Mouse (Mus musculus) heart, embryonic 16.5 days (tissue): ENCODE results near the gene Tbc1d17. TPM values are rescaled to one million over a fixed set of nuclear protein-coding genes. Genes with fewer than 3 reads are reported as not detected.

ENCODE experiments used
- ATAC-seq: fragments of 200-750 bp; cut with Nextera tagmentation; replicated peaks from 2 replicates; pipeline ENCODE4 v1.8.0; 2017; ENCODE audit warnings: moderate number of reproducible peaks; ENCODE audit not compliant: insufficient read depth, low FRiP score; ENCODE audit errors: extremely low read depth
- H3K27ac ChIP-seq: fragments of 300-500 bp; sonication (generic); 2 replicates; pipeline ENCODE4 v1.5.1; 2014; ENCODE audit warnings: mild to moderate bottlenecking, low read length, control low read depth, moderate library complexity
- H3K27me3 ChIP-seq: fragments of 300-500 bp; sonication (generic); 2 replicates; pipeline ENCODE4 v1.6.1; 2014; ENCODE audit warnings: low read length, mixed read lengths; ENCODE audit not compliant: control insufficient read depth, insufficient read depth
- H3K36me3 ChIP-seq: fragments of 300-500 bp; sonication (generic); 2 replicates; pipeline ENCODE4 v1.6.1; 2014; ENCODE audit not compliant: control insufficient read depth, insufficient read depth
- H3K4me1 ChIP-seq: fragments of 300-500 bp; sonication (generic); 2 replicates; pipeline ENCODE4 v1.6.1; 2014; ENCODE audit warnings: low read length, mixed read lengths; ENCODE audit not compliant: control insufficient read depth, insufficient read depth
- H3K4me2 ChIP-seq: fragments of 300-500 bp; sonication (generic); 2 replicates; pipeline ENCODE4 v1.6.1; 2014; ENCODE audit warnings: low read depth, mild to moderate bottlenecking, control low read depth, low read length
- H3K4me3 ChIP-seq: fragments of 300-500 bp; sonication (generic); 2 replicates; pipeline ENCODE4 v1.5.1; 2014; ENCODE audit warnings: mild to moderate bottlenecking, control low read depth, low read length
- H3K9ac ChIP-seq: fragments of 300-500 bp; sonication (generic); 2 replicates; pipeline ENCODE4 v1.6.1; 2014; ENCODE audit warnings: low read length, control low read depth
- H3K9me3 ChIP-seq: fragments of 300-500 bp; sonication (generic); replicated peaks from 2 replicates; pipeline ENCODE4 v1.6.1; 2016; ENCODE audit warnings: low read length; ENCODE audit not compliant: control insufficient read depth
- WGBS: fragments of 180-500 bp; shearing (Covaris S2); extraction: QIAGEN DNeasy Blood & Tissue Kit; methylation state at CpG from one replicate; pipeline ENCODE4 v1.1.7; 2014; 5-methylcytosine and 5-hydroxymethylcytosine counted together
- polyA plus RNA-seq: library from polyadenylated mRNA; unstranded; fragments of >200 nt; fragmentation: Nextera tagmentation; extraction: Ambion mirVana; gene quantifications from 2 replicates; pipeline ENCODE4 v1.2.1, GENCODE M21; 2015

The Tbc1d17 gene
- polyA plus RNA-seq, result 60.5 and 62.3 TPM in 2 replicates

DNA sequence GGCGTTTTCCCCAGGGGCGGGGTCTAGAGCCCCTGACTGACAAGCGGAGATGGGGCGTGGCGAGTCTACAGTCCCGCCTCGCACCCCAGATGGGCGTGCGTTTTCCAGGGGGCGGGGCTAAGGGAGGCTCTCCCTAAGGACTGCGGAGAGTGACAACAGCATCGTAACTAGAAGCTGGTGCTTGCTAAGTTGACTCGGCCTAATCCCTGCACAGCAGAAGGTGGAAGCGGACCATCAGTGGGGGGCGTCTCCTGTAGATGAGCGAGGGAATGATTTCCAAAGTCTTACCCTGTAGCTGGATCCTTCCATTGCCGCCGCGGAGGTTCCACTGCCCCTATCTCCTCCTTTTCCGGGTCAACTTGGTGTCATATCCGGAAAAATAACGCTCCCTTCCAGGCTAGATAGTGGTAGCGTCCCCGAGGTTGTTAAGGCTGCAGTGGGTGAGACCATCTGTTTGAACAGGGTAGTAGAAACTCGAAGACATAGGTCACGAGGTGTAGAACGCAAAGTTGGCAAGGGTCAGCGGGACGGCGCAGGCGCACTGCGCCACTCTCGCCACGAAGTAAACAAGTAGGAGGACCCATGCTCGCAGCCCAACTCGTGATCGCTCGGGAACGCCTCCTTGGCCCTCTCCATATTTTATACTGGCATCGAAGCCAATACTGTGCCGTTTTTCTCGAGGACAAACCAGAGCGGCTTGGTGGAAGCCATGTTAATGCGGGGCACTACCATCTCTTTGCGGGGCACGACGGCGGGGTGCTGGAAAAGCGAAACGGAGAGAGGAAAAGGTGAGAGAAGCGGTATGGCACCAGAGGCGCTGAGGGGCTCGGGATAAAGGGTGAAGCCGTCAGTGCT, at the start of gene Tbc1d17, which contains the start of gene Akt1s1:
Gene Tbc1d17, minus strand, starts transcription at position 519 of the 855 bp plus-strand sequence.
Gene Akt1s1, plus strand, starts transcription at position 431 of the 855 bp plus-strand sequence.
- Histone ChIP-seq H3K4me3 (peak within 1 kb of the TSS; percentile 85), H3K4me2 (peak within 1 kb of the TSS; percentile 85), H3K36me3 (peaks cover 28% of the 10 kb centered on the region), H3K9me3 (no peaks in the 10 kb centered on the region), H3K27me3 (no peaks in the 10 kb centered on the region), H3K27ac (peak within 1 kb of the TSS; percentile 99), H3K9ac (peak within 1 kb of the TSS; percentile 94), H3K4me1 (peaks cover 28% of the 10 kb centered on the region)
- peak; percentile 85 for ATAC-seq
- under 1% methylated on average over 54 of the region's 54 CpGs for WGBS

DNA sequence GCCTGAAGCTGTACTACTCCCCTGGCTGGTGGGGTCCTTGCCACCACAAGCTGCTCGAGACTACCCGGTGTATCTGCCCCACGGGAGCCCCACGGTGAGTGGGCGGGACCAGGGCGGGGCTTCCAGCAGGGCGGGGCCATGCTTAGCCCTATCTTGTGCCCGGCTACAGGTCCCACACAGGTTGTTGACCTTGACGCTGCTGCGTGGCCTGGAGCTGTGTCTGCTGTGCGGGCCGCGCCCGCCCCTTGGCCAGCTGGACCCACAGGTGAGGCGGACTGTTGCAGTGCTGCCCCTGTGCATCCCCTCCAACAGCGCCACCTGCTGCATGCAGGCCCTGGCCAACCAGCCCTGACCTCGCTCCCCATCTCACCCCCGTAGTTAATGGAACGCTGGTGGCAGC, 49.7 kb upstream of the Tbc1d17 start:
- ATAC-seq, result no peak
- Histone ChIP-seq H3K9ac (no peak overlapping the region), H3K4me3 (no peak overlapping the region), H3K9me3 (no peaks in the 10 kb centered on the region), H3K36me3 (peaks cover 7% of the 10 kb centered on the region), H3K4me2 (no peak overlapping the region), H3K27me3 (no peaks in the 10 kb centered on the region), H3K27ac (no peak overlapping the region), H3K4me1 (peaks cover 19% of the 10 kb centered on the region)
- 39% methylated on average over 19 of the region's 19 CpGs for WGBS

DNA sequence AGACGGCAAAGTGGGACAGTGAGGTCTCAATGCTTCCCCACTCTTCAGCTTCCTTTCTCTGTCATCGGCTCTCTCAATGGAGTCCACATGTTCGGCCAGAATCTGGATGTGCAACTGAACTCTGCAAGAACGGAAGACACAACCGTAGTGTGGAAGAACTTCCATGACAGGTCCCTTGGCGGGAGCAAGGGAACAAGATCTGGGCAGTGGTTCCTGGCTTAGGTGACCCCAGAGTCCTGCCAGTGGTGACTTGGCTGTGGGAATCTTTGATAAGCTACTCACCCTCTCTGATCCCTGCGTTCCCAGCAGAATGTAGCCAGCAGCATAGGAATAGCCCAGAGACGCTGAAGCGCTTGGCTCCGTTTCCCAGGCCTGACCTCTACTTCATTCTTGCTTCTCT, 47.6 kb upstream of the Tbc1d17 start:
- whole genome bisulfite sequencing, result 31% methylated on average over 10 of the region's 10 CpGs
- peak overlapping the region; percentile 75 for H3K4me3 ChIP-seq
- no peaks in the 10 kb centered on the region for H3K9me3 ChIP-seq
- peak overlapping the region; percentile 70 for H3K4me2 ChIP-seq
- H3K36me3 ChIP-seq, result no peaks in the 10 kb centered on the region; the same call in 1 of the 2 replicates
- peaks cover 25% of the 10 kb centered on the region for H3K4me1 ChIP-seq
- peak overlapping the region; percentile 91 for H3K27ac ChIP-seq
- no peaks in the 10 kb centered on the region for H3K27me3 ChIP-seq
- no peak for ATAC-seq
- peak overlapping the region; percentile 88 for H3K9ac ChIP-seq

DNA sequence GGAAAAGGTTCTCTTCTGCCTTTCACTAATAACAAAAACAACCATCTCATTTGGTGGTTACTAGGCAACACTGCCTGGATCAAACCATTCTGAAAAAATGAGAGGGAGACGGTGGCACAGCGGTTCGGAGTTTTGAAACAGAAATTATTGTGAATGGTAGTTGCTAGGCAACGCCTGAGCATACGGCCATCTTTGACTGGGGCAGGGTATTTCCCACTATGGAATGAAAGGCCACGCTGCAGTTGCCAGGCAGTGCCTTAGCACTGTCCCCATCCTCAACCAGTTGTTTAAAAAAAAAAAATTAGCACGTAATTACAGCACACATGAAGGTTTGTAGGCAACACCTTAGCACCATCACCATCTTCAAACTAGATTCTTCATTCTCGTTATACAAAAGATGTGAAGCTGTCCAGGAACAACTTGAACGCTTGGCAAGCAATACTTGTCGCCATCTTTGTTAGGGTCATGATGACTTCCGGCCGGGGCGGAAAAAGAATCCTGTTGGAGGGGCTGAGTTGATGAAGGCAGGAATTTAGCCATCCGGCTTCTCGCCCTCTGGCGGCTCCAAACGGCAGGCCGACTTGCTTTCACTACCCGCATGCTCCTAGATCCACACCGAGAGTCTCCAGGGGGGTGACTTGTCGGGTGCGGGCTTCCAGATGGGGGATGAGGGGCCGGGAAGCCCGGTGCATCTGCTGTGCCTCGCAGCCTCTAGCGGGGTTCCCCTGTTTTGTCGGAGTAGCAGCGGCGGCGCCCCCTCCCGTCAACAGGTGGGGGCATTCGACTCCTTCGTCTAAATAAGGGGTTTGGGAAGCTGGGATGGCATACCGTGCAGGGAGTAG, 46.9 kb upstream of the Tbc1d17 start, which contains the start of gene Fuz:
Gene Fuz, plus strand, starts transcription at position 487 of the 842 bp plus-strand sequence.
- Histone ChIP-seq H3K4me1 (peaks cover 29% of the 10 kb centered on the region), H3K36me3 (no peaks in the 10 kb centered on the region; the same call in 1 of the 2 replicates), H3K9ac (peak within 1 kb of the TSS; percentile 88), H3K4me2 (peak within 1 kb of the TSS; percentile 70), H3K27ac (peak within 1 kb of the TSS; percentile 91), H3K9me3 (no peaks in the 10 kb centered on the region), H3K27me3 (no peaks in the 10 kb centered on the region), H3K4me3 (peak within 1 kb of the TSS; percentile 75)
- ATAC-seq, result peak; percentile 49
- 2% methylated on average over 34 of the region's 34 CpGs for WGBS

DNA sequence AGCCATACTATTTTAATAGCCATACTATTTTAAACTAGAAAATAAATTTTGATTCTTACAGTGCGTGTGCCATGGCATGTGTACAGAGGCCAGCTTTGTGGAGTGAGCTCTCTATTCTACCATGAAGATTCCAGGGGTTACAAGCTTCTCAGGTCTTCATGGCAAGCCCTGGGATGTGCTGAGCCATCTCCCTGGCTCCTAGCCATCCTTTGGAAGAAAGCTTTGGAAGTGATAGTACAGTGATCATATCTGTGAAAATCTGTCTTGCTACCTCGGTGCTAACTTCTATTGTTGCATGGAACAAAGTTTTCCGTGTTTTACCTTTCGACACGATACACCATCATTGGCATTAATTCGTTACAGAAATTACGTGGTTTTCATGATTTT, 46.3 kb upstream of the Tbc1d17 start:
- H3K9ac ChIP-seq, result no peak overlapping the region

DNA sequence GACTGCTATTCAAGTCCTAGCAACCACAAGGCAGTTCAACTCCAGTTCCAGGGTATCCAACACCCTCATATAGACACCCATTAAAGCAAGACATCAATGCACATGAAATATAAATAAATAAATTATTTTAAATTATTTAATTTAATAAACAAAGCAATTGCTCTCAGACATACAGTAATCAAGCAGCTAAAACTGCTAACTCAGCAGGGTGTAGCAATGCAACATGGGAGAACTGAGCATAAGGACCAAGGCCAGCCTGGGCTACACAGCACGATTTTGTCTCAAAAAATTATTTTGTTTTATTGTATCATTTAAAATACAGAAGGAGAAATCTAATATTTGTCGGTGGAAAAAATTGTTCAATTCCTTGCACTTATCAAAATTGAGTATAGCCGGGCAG, 45.3 kb upstream of the Tbc1d17 start:
- H3K9me3 ChIP-seq, result no peaks in the 10 kb centered on the region
- no peaks in the 10 kb centered on the region for H3K27me3 ChIP-seq
- no peak overlapping the region for H3K4me2 ChIP-seq
- no peak overlapping the region for H3K27ac ChIP-seq
- H3K4me3 ChIP-seq, result no peak overlapping the region
- WGBS, result 84% methylated on average over 3 of the region's 3 CpGs
- H3K4me1 ChIP-seq, result peaks cover 39% of the 10 kb centered on the region
- no peak for ATAC-seq
- H3K36me3 ChIP-seq, result no peaks in the 10 kb centered on the region
- H3K9ac ChIP-seq, result no peak overlapping the region

More for the DNA sequence above, 46.3 kb upstream of the Tbc1d17 start:
- peak overlapping the region; percentile 70 for H3K4me2 ChIP-seq
- no peaks in the 10 kb centered on the region for H3K9me3 ChIP-seq
- no peaks in the 10 kb centered on the region for H3K36me3 ChIP-seq
- H3K4me1 ChIP-seq, result peaks cover 35% of the 10 kb centered on the region
- 69% methylated on average over 7 of the region's 7 CpGs for WGBS
- H3K27ac ChIP-seq, result no peak overlapping the region
- ATAC-seq, result no peak
- H3K27me3 ChIP-seq, result no peaks in the 10 kb centered on the region
- peak overlapping the region; percentile 75 for H3K4me3 ChIP-seq

DNA sequence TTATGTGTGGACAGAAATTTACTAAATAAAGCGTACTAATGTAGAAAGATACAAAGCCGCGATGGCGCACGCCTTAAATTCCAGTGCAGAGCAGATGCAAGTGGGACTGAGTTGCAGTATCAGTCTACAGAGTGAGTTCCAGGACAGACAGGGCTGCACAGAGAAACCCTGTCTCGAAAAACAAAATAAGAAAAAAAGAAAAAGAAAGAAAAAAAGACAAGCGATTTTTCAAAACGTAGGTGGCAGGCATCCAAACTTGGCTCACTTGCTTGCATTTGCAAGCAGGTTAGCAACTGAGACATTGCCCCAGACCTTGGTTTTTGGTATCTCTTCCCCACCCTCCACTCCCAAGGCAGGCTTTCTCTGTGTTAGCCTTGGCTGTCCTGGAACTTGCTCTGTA, 44.3 kb upstream of the Tbc1d17 start:
- Histone ChIP-seq H3K27me3 (no peaks in the 10 kb centered on the region), H3K9me3 (no peaks in the 10 kb centered on the region), H3K9ac (peak overlapping the region; percentile 53; the same call in 1 of the 2 replicates), H3K4me2 (peak overlapping the region; percentile 55), H3K27ac (peak overlapping the region; percentile 84), H3K36me3 (no peaks in the 10 kb centered on the region), H3K4me3 (peak overlapping the region; percentile 16; the same call in 1 of the 2 replicates), H3K4me1 (peaks cover 43% of the 10 kb centered on the region)
- no peak for ATAC-seq
- 22% methylated on average over 8 of the region's 8 CpGs for WGBS

DNA sequence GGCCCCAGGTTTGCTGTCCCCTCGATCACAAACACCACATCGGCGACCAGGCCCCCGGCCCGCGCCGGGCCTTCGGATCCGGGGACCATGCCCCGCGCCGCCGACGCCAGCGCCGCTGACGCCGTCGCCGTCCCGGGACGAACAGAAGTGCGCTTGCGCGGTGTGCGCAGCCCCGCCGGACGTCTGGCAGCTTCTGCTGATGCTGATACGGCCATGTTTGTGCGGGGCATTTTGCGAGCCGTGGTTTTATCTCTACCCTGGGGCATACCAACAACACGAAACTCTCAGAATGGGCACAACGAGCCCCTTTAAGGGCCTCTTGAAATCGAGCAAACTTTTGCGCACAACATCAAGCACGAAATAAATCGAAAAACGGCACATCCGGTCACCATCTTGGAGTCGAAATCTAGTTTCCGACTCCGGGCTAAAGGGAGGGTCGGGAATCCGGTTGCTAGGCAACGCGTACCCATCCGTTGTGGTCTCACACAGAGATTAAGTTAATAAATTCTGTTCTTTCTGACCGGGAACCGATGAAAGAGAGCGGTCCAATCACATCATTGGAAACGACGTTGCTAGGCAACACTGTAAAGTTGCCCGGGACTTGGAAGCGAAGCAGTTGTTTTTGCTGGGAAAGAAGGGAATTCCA, 43.5 kb upstream of the Tbc1d17 start, which contains the start of gene Med25:
Gene Med25, minus strand, starts transcription at position 437 of the 646 bp plus-strand sequence.
- H3K27me3 ChIP-seq, result no peaks in the 10 kb centered on the region
- H3K9me3 ChIP-seq, result no peaks in the 10 kb centered on the region
- ATAC-seq, result peak; percentile 64
- WGBS, result under 1% methylated on average over 56 of the region's 56 CpGs
- H3K4me2 ChIP-seq, result peak within 1 kb of the TSS; percentile 93
- H3K9ac ChIP-seq, result peak within 1 kb of the TSS; percentile 95
- H3K4me3 ChIP-seq, result peak within 1 kb of the TSS; percentile 88
- H3K27ac ChIP-seq, result peak within 1 kb of the TSS; percentile 87
- peaks cover 49% of the 10 kb centered on the region for H3K4me1 ChIP-seq
- no peaks in the 10 kb centered on the region for H3K36me3 ChIP-seq
